Mouse (Mus musculus) spleen, postnatal 4 days (tissue): ENCODE results near the gene Lrrk1.

Source experiments
- DNase-seq, 2 experiments: peaks; one replicate each; pipeline ENCODE4 v3.0.0; 2022; ENCODE audit warnings: low spot score in 2 of 2

Gene Lrrk1

DNA sequence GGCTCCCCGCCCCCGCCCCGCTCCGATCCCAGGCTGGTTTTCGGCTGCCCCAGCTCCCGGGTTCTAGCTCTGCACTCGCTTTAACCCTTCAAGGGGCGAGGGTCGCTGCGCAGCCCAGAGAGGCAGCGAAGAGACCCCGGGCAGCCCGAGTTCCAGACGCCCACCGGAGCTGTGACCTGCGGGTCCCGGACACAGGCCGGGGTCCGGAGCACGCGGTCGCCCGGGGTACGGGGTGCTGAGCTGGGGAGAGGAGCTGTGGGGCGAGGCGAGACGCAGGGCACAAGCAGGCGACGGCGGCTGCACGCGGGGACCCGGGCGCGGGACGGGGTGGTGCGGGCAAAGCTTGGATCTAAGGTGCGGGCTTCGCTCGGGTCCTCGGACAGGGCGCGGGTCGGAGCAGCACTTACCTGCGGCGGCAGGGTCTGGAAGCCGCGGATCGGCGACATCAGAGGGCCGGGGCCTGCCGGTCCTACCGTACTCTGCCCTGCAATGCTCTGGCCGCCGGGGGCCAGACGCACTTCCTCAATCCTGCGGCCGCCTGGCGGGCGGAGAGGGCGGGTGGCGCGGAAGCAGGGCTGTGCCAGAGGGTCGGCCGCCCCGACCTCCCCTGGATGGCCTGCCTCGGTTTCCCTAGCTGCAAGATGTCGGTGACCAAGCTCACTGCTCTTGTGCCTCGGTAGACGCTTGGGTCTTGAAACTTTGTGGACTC is at the start of gene Lrrk1:
TSS of gene Lrrk1 (minus strand) at position 538 of the 709 bp plus-strand sequence.
- peak; percentile 61 to 85 for DNase-seq

DNA sequence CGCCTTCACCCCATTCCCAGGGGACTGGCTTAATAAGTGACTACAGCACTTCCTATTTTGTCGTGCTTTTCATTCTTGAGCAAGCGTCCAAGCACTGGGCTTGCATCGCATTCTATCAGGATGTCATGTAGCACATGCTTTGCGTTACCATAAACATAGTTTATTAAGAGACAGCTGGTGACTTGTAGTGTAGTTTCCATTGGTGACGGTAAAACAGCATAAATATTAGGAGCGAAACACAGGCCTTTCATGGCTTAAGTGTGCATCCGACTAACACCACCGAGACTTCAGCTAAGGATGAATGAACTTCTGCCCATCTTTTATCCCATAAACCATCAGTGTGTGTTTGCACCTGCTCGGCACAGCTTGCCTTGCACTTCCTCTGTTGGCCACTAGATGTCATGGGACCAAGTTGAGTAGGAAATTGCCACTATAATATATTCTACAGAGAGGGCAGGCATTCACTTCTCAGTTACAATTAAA is 46.3 kb upstream of the Lrrk1 start:
- DNase-seq, result peak; percentile 32 to 75

DNA sequence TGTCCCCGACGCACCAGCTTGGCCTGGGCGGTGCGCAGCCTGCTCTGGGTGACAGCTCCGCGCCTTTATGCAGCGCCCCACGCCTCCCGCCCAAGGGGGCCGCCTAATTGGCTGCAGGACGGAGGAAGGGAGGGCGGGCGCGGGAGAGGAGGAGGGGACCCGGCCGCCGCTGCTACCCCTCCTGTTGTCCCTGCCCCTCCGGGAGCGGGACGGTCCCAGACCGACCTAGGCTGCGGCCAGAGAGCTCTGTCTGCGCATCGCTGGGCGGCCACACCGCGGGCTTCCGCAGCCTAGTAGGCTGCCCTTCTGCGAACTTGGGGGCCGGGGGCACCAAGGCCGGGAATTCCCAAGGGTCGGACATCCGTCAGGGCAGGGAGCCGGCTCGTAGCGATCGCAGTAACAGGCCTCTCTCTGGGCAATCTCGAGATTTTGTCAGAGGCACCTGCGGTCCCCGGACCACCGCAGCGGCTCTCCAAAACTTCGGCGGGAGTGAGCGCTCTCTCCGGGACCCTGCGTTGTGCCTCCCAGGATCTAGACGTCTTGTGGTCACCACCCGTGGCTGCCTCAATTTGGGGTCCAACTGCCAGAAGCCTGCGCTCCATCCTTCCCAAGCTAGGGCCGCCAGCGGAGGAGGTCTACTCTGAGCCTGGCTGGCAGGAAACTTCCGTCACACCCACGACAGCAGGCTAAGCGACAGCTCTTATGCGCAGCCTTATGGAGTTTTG is 39.4 kb upstream of the Lrrk1 start, which contains the start of gene Aldh1a3:
TSS of gene Aldh1a3 (minus strand) at position 81 of the 725 bp plus-strand sequence.
- no peak for DNase-seq

DNA sequence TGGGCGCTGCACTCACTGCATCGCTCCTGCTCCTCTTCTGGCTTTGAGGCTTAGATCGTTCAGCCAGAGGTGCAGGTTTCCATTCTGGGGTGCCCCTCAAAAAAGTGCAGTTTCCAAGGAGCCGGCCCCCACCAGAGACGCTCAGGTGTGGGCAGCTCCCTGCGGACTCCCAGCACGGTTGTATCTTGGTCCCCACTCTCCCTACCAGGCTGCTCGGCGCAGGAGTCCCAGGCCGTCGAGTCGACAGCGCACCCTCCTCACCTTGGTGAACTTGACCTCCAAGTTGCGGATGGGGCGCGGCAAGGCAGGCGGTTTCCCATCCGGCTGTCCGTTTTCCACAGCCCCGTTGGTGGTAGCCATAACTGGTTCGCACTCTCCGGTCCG is 38.9 kb upstream of the Lrrk1 start:
- no peak for DNase-seq

DNA sequence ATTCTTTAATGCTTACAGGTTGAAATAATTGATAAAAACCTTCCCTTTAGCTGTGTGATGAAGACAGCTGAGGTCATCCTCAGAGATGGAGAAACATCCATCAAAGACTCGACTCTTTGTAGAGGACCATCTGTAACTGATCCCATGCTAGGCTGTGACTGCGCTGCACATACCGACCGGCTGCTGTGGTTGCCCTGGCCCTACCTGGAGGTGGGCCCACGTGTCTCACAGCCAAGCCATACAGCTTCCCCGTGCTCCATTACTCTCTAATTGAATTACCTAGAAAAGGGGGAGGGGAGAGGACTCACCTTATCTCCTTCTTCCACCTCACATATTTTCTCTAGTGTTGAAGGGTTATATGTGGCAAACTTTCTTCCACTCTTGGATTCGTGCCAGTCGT is 33.8 kb upstream of the Lrrk1 start:
- no peak for DNase-seq

DNA sequence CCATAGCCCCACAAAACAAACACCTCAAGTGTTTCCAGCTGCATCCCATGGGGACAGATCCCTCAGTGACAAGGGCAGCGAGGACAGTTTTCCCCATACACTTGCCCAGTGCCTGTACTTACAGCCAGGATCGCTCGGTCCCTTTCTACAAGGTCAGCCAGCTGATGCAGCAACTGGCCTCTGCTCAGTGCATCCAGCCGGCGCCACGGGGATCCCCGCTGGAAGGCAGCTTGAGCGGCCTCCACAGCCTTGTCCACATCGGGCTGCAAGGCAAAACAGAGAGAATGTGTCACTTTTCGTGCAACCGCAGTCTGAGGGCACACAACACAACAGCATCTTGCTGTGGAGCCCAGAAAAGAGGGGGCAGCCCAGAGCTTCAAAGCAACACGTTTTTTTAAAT is 30.8 kb upstream of the Lrrk1 start:
- DNase-seq, result no peak

DNA sequence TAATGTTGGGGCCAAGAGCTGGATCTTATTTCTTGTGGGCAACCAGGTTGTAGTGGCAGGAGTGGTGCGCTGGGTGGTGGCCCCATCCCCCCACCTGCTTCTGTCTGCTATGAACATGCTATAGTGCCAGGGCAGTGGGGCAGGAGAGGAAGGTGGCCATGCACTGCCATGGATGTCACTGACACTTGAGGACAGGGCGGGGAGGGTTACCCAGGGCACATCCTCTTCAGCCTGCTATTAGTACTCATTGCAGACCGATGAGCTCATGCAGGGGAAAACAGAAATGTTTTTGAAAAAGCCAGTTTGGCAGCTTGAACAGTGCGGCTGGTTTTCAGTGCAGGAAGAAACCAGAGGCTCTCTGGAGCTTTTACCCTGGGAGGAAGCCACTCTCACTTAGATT is 28.7 kb upstream of the Lrrk1 start:
- DNase-seq, result no peak

DNA sequence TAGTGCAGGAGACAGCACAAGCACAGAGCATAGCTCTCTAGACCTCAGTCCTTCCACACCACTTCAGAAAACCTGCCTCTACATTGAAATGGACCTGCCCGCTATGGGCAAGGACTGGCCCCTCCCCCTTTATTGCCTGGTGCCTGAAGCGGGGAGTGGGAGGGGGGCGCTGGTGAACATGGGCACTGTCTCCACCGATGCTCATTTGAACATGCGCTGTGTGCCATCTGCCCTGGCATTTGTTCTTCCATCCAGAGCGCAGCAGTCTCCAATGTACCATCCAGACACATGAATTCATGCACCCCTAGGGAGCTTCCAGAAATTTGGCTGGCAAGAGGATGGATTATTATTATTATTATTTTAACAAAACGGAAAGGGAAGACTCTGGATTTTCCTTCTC is 24.9 kb upstream of the Lrrk1 start:
- no peak for DNase-seq

DNA sequence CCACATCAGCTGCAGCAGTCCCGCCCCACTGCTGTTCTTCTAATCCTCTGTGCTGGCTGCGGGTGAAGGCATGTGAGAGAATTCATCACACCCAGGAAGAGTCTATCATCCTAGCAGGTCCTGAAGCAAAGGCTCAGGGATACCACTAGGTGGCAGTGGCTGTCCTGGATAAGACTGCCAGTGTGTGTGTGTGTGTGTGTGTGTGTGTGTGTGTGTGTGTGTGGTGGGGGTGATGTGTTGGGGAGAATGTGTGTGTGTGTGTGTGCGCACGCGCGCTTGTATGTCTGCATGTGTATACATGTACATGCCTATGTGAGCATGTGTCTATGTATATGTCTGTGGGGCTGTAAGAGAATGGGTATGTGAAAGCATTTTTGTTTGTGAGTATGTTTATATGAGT is 21.3 kb upstream of the Lrrk1 start:
- no peak for DNase-seq

DNA sequence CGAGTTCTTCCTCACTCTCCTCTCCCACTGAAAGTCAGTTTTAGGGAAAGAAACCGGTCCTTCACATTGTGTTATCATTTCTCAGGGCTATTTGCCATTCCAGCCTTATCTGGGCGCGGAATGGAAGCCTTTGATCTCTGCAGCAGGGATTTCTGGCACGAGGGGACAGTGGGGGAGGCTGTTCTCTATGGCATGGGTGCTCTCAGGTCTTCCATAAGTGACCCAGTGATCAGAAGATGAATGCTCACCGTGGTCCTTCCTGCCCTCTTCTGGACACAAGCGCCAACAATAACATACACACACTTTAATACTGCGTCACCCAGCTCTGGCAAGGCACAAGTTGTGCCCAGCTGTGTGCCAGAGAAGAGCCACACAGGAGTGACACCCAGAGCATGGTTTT is 18.8 kb upstream of the Lrrk1 start:
- no peak for DNase-seq

DNA sequence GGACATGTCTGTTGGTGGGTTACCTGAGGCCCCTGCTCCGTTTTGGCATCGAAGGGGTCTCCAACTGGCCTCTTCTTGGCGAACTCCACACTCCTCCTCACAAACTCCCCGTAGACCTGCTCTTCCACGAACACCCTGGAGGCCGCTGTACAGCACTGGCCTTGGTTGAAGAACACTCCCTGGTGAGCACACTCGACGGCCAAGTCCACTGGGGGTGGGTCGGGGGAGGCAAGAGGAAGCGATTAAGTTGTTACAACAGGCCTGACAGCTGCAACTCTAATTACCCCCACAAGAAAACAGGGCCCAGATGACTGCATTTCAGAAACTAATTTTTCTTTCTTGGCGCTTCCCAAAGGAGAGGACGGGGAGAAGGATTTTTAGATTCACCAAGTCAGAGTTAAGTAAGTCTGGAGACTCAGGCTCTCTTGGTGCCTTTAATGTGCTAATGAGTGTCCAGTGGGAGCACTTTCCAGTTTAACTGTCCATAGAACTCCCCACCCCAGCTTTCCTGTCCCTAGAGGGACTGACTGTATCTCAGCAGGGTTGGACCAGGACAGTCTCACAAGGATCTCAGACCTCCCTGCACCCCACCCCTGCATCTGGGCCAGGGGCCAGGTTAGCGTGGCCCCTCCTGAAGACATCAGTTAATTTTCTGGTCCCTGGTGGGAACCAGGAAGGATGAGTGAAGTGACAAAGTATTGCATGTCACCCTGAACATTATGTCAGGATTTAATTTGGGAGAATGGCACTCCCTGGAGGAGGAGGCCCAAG is 18.0 kb upstream of the Lrrk1 start:
- no peak for DNase-seq

DNA sequence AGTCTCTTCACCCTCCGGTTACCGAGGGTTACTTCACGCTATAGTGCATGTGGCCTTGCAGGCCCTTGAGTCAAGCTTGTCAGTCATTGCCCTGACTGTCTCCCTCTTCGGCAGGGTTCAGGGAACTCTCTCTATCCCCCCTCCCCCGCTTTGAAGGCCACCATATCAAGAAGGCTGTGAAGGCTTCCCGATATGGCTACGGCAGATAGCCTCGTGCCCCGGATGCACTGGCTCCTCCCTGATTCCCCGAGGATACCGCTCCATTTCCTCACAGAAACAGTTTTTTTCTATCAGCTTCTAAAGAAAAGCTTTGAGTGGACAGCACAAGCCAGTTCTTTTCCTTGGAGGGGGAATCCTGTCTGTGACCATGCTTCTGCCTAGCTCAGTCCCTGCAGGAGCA is 17.4 kb upstream of the Lrrk1 start:
- no peak for DNase-seq

DNA sequence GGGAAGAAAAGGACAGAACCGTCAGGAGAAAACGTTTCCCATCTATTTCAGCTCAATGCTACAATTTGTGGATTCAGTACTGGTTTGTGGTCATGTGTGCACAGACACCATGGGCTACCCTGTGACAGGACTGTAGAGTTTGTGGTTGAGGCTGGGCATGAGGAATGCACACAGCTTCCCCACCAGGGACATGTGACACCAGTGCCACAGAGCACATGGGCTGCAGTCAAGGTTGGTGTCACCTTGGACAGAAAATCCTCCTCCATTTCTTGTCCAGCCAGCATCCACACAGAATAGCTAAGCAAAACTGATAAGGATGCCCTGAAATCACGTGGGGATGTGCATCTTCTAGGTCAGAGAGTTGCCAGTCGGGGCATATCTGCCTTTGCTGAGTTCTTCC is 16.7 kb upstream of the Lrrk1 start:
- no peak for DNase-seq

DNA sequence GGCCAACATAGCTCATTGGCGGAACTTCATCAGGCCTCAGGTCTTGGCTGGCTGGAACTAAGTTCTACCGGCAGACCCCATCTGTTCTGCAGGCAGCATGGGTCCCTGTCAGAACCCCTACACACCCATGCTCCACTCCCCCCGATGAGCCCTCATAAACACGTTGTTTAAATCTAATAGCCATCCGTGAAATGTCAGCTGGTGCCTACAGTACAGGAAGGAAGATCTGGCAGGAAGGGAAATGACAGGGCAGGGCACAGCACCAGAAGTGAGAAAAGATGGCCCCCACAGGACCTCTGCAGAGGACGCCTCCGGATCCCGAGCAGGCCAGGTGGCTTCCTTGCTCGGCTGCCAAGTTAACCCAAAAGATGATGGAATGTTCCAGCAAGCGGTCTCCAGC is 16.0 kb upstream of the Lrrk1 start:
- DNase-seq, result no peak

DNA sequence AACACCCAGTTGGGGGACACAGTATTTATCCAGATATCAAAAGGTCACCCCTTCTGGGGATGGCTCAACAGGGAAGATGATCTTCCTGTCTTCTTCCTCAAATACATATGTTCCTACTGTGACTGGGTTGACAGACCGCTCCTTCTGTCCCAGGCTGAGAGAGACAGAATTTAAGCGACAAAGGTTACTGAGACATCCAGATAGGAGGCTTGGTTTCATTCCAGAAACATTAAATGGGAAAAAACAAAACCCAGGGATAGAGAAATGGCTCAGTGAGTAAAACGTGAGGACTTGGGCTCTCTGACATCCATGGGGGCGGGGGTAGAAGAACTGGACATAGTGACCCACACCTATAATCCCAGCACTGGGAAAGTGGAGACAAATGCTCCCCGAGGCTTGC is 14.7 kb upstream of the Lrrk1 start:
- no peak for DNase-seq

DNA sequence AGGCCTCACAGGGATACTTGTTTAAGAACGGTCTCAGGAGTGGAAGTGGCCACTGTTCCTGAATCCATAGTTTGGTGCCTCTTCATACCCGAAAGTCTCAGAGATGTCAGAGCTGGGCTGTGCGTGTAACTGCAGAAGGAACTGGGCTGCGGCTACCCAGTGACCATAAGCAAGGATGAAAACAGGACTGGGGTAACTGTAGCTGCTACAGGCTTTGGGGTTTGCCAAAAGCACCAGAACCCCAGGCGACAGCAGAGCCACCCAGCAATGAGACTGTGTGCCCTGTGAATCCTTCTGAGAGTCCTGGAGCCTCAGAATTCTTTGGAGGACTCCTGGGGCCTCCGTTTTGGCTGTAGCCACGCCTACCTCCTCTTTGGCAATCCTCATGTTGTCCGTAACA is 13.5 kb upstream of the Lrrk1 start:
- DNase-seq, result no peak

DNA sequence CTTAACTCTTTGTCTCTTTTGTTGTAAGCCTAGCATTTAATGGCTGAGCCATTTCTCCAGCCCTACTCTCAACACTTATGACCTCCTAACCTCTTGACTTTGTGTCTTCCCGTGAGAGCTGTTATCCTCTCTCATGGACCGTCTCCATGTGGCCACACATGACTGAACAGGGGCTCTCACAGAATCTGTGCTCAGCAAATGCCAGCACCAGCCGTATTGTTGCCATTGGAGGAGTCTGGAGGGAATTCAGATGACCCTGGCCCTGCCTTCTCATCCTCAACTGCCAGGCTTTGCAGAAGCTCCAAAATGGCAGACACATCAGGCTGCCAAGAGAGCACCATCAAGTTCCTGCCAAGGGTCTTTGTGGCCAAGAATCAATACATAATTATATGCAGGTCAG is 9.1 kb upstream of the Lrrk1 start:
- no peak for DNase-seq

DNA sequence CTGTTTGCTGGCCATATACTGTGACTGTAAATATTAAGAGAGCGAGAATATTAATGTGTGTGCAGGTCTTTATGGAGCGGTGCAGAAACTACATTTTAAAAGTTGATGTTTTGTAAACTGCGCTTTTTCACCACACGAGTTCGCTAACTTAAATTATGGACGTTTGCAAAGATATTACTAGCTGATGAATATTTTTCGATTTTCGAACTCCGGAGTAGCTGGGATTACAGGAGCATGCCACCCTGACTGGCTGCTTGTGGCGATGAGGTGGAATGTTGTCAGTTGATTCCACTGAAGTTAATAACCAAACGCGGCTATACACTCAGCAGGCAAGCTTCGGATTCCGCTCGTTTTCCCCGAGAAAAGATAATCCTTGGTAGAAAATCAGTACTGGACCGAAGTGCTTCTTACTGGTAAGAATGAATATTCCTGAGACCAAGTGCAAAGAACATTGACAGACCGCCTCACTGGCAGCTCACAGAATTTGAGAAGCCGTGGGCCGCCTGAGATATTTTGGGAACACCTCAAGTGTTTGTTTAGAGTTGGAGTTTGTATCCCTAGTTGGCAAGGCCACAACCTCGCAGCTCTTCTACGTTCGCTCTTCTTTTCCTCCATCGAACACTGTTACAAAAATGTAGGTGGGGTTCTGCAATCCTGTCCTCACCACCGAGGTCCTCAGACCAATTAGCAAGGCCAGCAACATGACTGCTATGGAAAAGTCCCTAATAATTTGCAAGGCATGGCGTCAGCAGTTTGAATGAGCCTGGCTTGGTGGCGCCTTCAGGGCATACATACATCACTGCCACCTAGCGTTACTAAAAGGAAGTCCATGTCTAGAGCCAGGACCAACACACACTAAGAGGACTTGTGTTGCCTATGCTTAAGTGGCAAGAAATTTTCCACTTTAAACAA is 727 bp upstream of the Lrrk1 start:
- DNase-seq, result peak; percentile 46 to 69

DNA sequence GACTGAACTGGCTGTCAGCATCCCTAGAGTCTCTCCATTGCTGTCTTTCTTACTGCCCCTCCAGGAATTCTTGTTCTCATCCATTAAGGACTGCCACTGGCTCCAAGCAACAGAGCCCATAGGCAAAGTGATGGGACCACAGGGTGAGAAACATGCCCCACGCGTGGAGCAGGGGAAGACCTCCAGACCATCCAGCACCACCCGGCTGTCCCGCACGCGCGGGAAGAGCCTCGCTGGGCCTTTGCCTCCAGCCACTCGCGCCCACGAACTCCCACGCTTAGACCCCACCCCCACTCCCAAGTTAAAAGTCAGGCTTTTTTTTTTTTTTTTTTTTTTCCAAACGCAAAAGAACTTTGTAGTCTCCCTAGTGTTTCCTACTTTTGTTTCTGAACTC is 734 bp downstream of the Lrrk1 start:
- no peak for DNase-seq

DNA sequence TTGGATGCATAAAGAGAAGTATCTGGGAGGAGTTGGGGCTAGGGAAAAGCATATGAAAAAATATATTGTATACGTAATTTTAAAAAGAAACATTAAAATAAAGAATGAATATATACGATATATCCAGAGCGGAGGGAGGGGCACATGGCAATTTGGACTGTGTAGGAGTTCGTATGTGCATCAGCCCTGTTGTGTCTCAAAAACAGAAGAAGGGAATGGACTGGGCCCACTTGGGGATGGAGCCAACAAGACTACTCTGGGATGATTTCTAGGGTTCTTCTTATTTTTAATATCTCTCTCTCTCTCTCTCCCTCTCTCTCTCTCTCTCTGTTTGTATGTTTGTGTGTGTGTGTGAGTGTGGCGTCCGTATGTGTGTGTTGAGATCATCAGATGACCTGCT is 1.7 kb downstream of the Lrrk1 start:
- DNase-seq, result no peak

DNA sequence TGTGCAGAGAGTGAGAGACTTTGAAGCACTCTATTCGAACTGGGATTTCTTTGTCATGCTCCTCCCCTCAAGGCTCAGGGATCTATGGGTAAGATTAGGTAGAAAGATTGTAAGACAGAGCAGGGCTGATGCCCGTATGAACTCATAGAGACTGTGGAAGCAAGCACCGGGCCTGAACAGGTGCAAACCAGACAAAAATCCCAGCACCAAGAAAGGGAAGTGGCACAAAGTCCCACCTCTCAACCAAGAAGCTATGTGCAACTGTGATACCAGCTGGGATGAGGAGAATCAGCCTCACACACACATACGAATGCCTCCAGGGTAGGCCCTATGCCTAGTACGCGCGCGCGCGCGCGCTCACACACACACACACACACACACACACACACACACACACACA is 2.3 kb downstream of the Lrrk1 start:
- DNase-seq, result no peak

DNA sequence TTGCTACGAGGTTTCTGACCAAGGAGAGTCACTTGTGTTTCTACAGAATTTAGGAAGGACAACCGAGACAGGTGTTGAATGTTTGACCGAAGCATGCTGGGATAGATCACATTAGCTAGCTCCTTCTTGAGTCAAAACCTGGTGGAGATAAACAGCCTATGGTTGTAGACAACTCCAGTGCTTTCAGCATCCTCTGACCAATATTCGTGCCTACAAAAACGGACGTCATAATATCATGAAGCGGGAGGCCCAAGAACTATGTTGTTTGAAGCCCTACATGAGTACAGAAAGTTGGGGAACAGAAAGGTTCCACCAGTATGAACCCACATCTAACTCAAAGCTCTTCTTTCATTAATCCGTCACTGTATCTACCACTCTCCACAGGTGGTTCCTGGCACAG is 3.3 kb downstream of the Lrrk1 start:
- no peak for DNase-seq
